Mouse (Mus musculus) lung, postnatal 0 days (tissue): ENCODE results near the gene Syt14.

Experiments
- CTCF ChIP-seq: IDR thresholded peaks from 2 replicates; pipeline ENCODE4 v1.5.1; 2016; ENCODE audit warnings: antibody characterized with exemption, mild to moderate bottlenecking
- EP300 ChIP-seq: IDR thresholded peaks from 2 replicates; pipeline ENCODE4 v1.6.1; 2016; ENCODE audit warnings: antibody characterized with exemption, mild to moderate bottlenecking, control low read depth

GRCm38 (mm10) chr1:193060167-193060566 is 24.6 kb upstream of the Syt14 start:
- TF ChIP-seq CTCF (no peak), EP300 (no peak)
